Mouse (Mus musculus): Measurements from ENCODE around the gene 4922502D21Rik.

GRCm38 (mm10) chr6:129314655-129315168 is 16.9 kb downstream of the 4922502D21Rik start:
- no peak for TF ChIP-seq POLR2A (IDR thresholded peaks at IDR 0.05; ENCODE audit: low read depth, low read length)
- TF ChIP-seq CTCF (IDR thresholded peaks at IDR 0.05; ENCODE audit: extremely low read depth, insufficient read length, insufficient replicate concordance, low read depth, low read length): no peak
